Mouse (Mus musculus) CH12.LX (cell line): ENCODE measurements around the gene Smap1.

Experiments used
- CTCF ChIP-seq, 2 experiments: IDR thresholded peaks in 1 of 2; conservative IDR thresholded peaks in 1 of 2; 2 replicates each; pipeline ENCODE4 v1.5.1; 2011 to 2012; ENCODE audit warnings: low read depth in 2 of 2, low read length in 2 of 2, improper control_type of control experiment in 1 of 2, inconsistent platforms in 1 of 2, mild to moderate bottlenecking in 1 of 2, moderate library complexity in 1 of 2
- EP300 ChIP-seq: IDR thresholded peaks from 2 replicates; pipeline ENCODE4 v1.6.1; 2011; ENCODE audit warnings: low read length, improper control_type of control experiment
- MEF2A ChIP-seq: IDR thresholded peaks from 2 replicates; pipeline ENCODE4 v1.6.1; 2014; ENCODE audit warnings: low read depth, mild to moderate bottlenecking, inconsistent platforms, low read length, improper control_type of control experiment, borderline replicate concordance
- POLR2A ChIP-seq: IDR thresholded peaks from 2 replicates; pipeline ENCODE4 v1.6.1; 2011; ENCODE audit warnings: low read depth, mild to moderate bottlenecking, improper control_type of control experiment, low read length
- SMC3 ChIP-seq: IDR thresholded peaks from 2 replicates; pipeline ENCODE4 v1.6.1; 2011; ENCODE audit warnings: low read depth, low read length, improper control_type of control experiment
- USF1 ChIP-seq: IDR thresholded peaks from 2 replicates; pipeline ENCODE4 v1.6.1; 2014; ENCODE audit warnings: low read depth, mild to moderate bottlenecking, inconsistent platforms, low read length, improper control_type of control experiment

- TF ChIP-seq USF1: no peak
- no peak for TF ChIP-seq EP300
- TF ChIP-seq CTCF (conservative IDR thresholded peaks at IDR 0.05 in 1 of 2, IDR thresholded peaks at IDR 0.05 in 1 of 2; ENCODE audit: low read depth in 2 of 2, low read length in 2 of 2): no peak
- no peak for TF ChIP-seq SMC3
- no peak for TF ChIP-seq POLR2A
- no peak for TF ChIP-seq MEF2A
These were observed 21.2 kb upstream of the Smap1 start for GRCm38 (mm10) chr1:23943146-23943940.
